Mouse (Mus musculus) testis, adult 2 months (tissue): ENCODE measurements at regions not wholly inside any gene's neighbourhood (a gene's known extent, or its start where the extent isn't known, plus 50 kb on each side); places are given as distances from the start of the nearest gene placed in this dataset.
A peak's percentile ranks its signal among the peaks of the same experiment; 100 is the strongest.

ENCODE experiments used
- H3K27ac ChIP-seq: fragments of 200-500 bp; 2 replicates; pipeline ENCODE4 v1.5.1; 2012; ENCODE audit warnings: low read depth, low read length; ENCODE audit not compliant: control insufficient read depth, insufficient read depth
- H3K27me3 ChIP-seq: fragments of 200-500 bp; 2 replicates; pipeline ENCODE4 v1.6.1; 2012; ENCODE audit warnings: mild to moderate bottlenecking, low read length, moderate library complexity; ENCODE audit not compliant: control insufficient read depth, insufficient read depth
- H3K36me3 ChIP-seq: fragments of 200-500 bp; 2 replicates; pipeline ENCODE4 v1.6.1; 2012; ENCODE audit warnings: mild to moderate bottlenecking, low read length; ENCODE audit not compliant: control insufficient read depth, insufficient read depth
- H3K4me1 ChIP-seq: fragments of 200-500 bp; 2 replicates; pipeline ENCODE4 v1.6.1; 2012; ENCODE audit warnings: low read length; ENCODE audit not compliant: control insufficient read depth, insufficient read depth
- H3K4me3 ChIP-seq: fragments of 200-500 bp; 2 replicates; pipeline ENCODE4 v1.5.1; 2012; ENCODE audit warnings: low read depth, mild to moderate bottlenecking, low read length, moderate library complexity, mixed read lengths; ENCODE audit not compliant: control insufficient read depth
- CTCF ChIP-seq: fragments of 200-500 bp; IDR thresholded peaks from 2 replicates; pipeline ENCODE4 v1.5.1; 2012; ENCODE audit warnings: low read depth, mild to moderate bottlenecking, inconsistent platforms, low read length, moderate library complexity; ENCODE audit not compliant: control insufficient read depth, insufficient read depth, insufficient replicate concordance
- POLR2A ChIP-seq: fragments of 200-500 bp; IDR thresholded peaks from 2 replicates; pipeline ENCODE4 v1.6.1; 2012; ENCODE audit warnings: low read depth, mild to moderate bottlenecking, inconsistent platforms, low read length, moderate library complexity; ENCODE audit not compliant: control insufficient read depth

DNA sequence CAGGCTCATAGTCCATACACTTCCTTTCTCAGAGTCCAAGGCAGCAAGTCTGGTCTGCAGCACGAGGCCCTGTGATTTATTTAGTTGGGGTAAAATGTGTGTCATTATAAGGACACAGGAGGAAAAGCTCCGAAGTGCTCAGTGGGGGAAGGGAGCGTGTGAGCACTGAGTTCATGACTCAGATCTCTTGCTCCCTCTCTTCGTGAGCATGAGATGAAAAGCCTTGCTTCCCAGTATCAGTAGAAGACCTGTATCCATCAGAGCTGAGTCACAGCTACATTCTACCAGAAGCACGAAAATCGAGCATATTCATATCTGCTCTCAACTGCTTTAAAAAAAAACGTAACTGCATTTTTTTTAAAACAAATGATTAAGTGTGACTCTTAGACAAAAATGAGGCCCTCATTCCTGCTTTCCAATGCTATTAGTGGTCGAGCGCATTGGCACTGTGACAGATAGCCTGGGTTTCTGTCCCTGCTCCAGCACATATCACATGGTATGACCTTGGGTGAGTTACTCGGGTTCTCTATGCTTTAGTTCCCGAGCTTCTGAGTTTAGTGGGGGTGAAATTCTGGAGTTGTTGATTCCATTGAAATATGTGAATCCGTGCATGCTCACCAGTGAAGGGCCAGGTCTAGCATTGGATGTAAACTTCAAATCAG is 109.2 kb upstream of the Cd180 start:
- Histone ChIP-seq H3K4me1 (peaks cover 2% of the 10 kb centered on the region; the same call in 1 of the 2 replicates), H3K27me3 (no peaks in the 10 kb centered on the region), H3K4me3 (no peak overlapping the region), H3K27ac (no peak overlapping the region), H3K36me3 (no peaks in the 10 kb centered on the region)
- TF ChIP-seq CTCF (no peak), POLR2A (no peak)

DNA sequence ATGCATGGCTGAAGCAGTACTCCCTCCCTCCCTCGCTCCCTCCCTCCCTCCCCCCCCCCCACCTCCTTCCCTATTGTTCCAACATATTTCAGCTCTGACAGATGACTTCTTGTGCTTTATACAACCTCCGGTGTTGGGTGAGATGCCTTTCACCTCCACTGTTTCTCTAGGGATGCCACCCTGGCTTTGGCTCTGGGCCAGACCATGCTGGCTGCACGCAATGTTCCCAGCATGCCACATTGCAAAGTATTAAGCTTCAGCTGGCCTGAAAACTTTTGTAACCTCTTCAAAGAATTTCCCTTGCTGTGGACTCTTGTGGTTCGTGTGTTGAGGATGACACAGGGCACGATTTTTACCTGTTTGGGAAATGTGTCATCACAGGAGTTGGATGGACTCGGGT is 107.1 kb upstream of the Cd180 start:
- no peaks in the 10 kb centered on the region for H3K27me3 ChIP-seq
- no peaks in the 10 kb centered on the region for H3K36me3 ChIP-seq
- no peak overlapping the region for H3K4me3 ChIP-seq
- TF ChIP-seq POLR2A (no peak), CTCF (no peak)
- peaks cover 2% of the 10 kb centered on the region; the same call in 1 of the 2 replicates for H3K4me1 ChIP-seq
- H3K27ac ChIP-seq: no peak overlapping the region

DNA sequence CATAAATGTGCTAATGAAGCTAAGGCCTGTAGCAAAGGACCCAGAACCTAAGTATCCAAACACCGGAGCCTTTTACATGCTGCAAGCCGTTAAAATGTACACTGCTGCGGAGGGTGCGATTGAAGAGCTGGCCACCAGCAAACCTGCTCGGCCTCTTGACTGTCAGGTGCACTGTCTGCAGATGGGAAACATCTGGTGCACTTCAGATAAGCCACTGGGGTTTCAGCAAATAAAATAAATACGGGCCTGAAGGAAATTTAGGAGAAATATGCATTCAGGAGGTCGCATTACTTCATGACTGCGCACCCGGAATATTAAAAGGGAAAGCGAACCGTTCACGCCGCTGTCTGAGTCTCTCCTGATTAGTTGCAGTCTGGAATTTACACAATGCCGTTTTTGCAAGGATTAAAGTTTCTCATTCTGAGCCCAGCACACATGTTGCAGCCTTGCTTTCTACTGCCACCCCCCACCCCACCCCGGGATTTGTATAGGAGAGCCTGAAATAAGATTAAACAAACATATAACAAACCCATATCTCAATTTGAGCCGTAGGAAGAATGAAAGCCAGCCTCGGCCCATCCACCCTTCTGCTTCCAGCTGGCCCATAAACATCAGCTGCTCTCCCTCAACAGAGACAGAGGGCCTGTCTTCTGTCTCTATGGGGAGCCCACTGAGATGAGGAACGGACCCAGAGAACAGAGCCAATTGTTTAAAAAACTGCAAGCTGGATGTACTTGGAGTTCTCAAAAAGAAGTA is 103.5 kb upstream of the Cd180 start:
- Histone ChIP-seq H3K27me3 (no peaks in the 10 kb centered on the region), H3K4me1 (no peaks in the 10 kb centered on the region), H3K36me3 (no peaks in the 10 kb centered on the region), H3K27ac (no peak overlapping the region), H3K4me3 (no peak overlapping the region)
- TF ChIP-seq POLR2A (no peak), CTCF (no peak)

GRCm38 (mm10) chr13:102591803-102592537 is 101.4 kb upstream of the Cd180 start:
- TF ChIP-seq POLR2A (no peak), CTCF (no peak)
- no peaks in the 10 kb centered on the region for H3K36me3 ChIP-seq

DNA sequence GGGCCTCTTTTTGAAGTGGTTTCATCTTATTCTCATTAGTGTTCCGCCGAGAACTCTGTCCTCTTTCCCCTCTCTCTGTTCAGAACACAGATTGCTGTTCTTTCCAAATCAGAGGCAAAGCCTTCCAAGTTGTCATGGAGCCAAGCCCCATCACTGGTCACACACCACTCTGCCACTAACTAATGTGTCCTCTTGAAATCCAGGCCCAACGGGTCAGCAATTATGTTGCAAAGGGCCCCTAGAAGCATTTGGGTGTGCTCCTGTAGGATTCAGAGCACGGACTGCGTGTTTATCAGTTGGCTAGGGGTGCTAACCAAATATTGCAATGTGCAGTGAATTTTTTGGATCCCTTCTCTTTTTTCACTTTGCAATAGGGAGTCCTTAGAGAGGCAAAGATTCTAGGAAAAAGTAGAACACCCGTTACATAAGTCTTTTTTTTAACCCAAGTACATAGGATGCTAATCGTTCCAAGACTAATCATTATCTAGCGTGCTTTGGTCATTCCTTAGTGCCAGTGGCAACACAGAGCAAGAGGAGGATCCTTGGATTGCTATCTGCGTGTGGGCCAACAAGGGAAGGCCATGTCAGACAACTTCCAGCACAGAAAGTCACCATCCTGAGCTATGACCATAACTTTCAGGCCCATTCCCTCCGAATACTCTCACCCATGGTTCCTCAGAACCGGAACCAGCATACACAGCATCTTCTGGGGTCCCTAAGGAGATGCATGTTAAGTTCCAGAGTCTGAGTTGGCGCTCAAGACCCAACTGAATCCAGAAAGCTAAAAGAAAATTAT is 99.8 kb upstream of the Cd180 start:
- Histone ChIP-seq H3K36me3 (no peaks in the 10 kb centered on the region), H3K4me1 (no peaks in the 10 kb centered on the region), H3K4me3 (no peak overlapping the region), H3K27ac (peak overlapping the region; percentile 37; the same call in 1 of the 2 replicates), H3K27me3 (no peaks in the 10 kb centered on the region)
- TF ChIP-seq CTCF (no peak), POLR2A (no peak)

More at GRCm38 (mm10) chr13:102591803-102592537, 101.4 kb upstream of the Cd180 start:
- Histone ChIP-seq H3K27me3 (no peaks in the 10 kb centered on the region), H3K4me1 (no peaks in the 10 kb centered on the region), H3K4me3 (no peak overlapping the region), H3K27ac (no peak overlapping the region)

DNA sequence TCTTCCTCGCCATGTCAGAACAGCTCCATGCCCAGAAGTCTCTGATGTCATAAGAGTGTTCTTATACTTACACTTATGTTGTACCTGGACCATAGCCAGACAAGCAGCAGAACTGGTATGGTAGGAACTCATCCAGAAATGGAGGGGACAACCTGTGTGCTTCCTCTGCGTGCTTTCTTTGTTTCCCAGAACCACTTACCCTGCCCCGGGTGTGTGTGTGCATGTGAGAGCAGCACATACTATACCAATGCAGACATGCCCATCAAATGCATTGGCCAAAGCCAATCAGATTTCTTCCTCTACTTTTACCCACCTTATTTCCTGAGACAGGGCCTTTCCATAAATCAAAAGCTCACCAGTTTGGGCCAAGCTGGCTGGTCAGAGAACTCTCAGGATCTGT is 99.2 kb upstream of the Cd180 start:
- no peak overlapping the region for H3K4me3 ChIP-seq
- H3K27me3 ChIP-seq: no peaks in the 10 kb centered on the region
- H3K27ac ChIP-seq: no peak overlapping the region
- H3K4me1 ChIP-seq: no peaks in the 10 kb centered on the region
- TF ChIP-seq POLR2A: no peak
- TF ChIP-seq CTCF: no peak
- H3K36me3 ChIP-seq: no peaks in the 10 kb centered on the region
